Mouse (Mus musculus): Measurements from ENCODE around the gene Fam155a. TPM values are rescaled to one million over a fixed set of nuclear protein-coding genes. Genes with fewer than 3 reads are reported as not detected.

Fam155a gene
- polyA plus RNA-seq, 1 experiment, result not detected

- H3ac ChIP-seq (ENCODE audit: control insufficient read depth, insufficient read length), result no peak overlapping the region
- H3K4me3 ChIP-seq, result no peak overlapping the region
- TF ChIP-seq MYOG (IDR thresholded peaks at IDR 0.05; ENCODE audit: control insufficient read depth in 1 of 3, insufficient read depth in 1 of 3, insufficient read length in 2 of 3, low read depth in 2 of 3) (no peak), SRF (IDR thresholded peaks at IDR 0.05; ENCODE audit: control insufficient read depth, insufficient read length, low read depth) (no peak), MYOD1 (IDR thresholded peaks at IDR 0.05; ENCODE audit: control insufficient read depth in 1 of 3, insufficient read length in 2 of 3, low read depth in 2 of 3) (no peak), TCF12 (IDR thresholded peaks at IDR 0.05; ENCODE audit: insufficient read depth, poor library complexity, severe bottlenecking) (no peak), CEBPB (IDR thresholded peaks at IDR 0.05; ENCODE audit: insufficient read depth, poor library complexity, severe bottlenecking) (no peak), E2F4 (IDR thresholded peaks at IDR 0.05; ENCODE audit: insufficient read depth) (no peak), REST (IDR thresholded peaks at IDR 0.05; ENCODE audit: insufficient read depth, insufficient read length) (no peak), TCF3 (IDR thresholded peaks at IDR 0.05; ENCODE audit: insufficient read length, low read depth) (no peak)
- H3K27me3 ChIP-seq (ENCODE audit: control insufficient read depth, insufficient read depth, insufficient read length), result no peaks in the 10 kb centered on the region
- H3K4me2 ChIP-seq (ENCODE audit: low read depth), result no peak overlapping the region
- no peaks in the 10 kb centered on the region for H3K79me2 ChIP-seq (ENCODE audit: control insufficient read depth, insufficient read depth)
- H3K36me3 ChIP-seq (ENCODE audit: control insufficient read depth, insufficient read depth), result no peaks in the 10 kb centered on the region
Observed at GRCm38 (mm10) chr8:9546919-9547557, 223.9 kb downstream of the Fam155a start.

- no peaks in the 10 kb centered on the region for H3K27me3 ChIP-seq (ENCODE audit: control insufficient read depth, insufficient read depth, insufficient read length)
- no peak for TF ChIP-seq CEBPB (IDR thresholded peaks at IDR 0.05; ENCODE audit: insufficient read depth, poor library complexity, severe bottlenecking)
- TF ChIP-seq E2F4 (IDR thresholded peaks at IDR 0.05; ENCODE audit: insufficient read depth), result no peak
- TF ChIP-seq POLR2AphosphoS2 (IDR thresholded peaks at IDR 0.05; ENCODE audit: insufficient read length, low read depth), result no peak
- TF ChIP-seq SRF (IDR thresholded peaks at IDR 0.05; ENCODE audit: control insufficient read depth, insufficient read length, low read depth), result no peak
- TF ChIP-seq TCF12 (IDR thresholded peaks at IDR 0.05; ENCODE audit: insufficient read depth, poor library complexity, severe bottlenecking), result no peak
- TF ChIP-seq POLR2A (IDR thresholded peaks at IDR 0.05; ENCODE audit: insufficient read length, low read depth), result no peak
- TF ChIP-seq MYOG (IDR thresholded peaks at IDR 0.05; ENCODE audit: control insufficient read depth in 1 of 3, insufficient read depth in 1 of 3, insufficient read length in 2 of 3, low read depth in 2 of 3), result no peak
- TF ChIP-seq MAX (IDR thresholded peaks at IDR 0.05; ENCODE audit: low read depth), result no peak
- no peak for TF ChIP-seq MYOD1 (IDR thresholded peaks at IDR 0.05; ENCODE audit: control insufficient read depth in 1 of 3, insufficient read length in 2 of 3, low read depth in 2 of 3)
- TF ChIP-seq USF1 (IDR thresholded peaks at IDR 0.05; ENCODE audit: low read depth), result no peak
- H3K4me2 ChIP-seq (ENCODE audit: low read depth), result no peak overlapping the region
- H3K79me2 ChIP-seq (ENCODE audit: control insufficient read depth, insufficient read depth), result no peaks in the 10 kb centered on the region
- H3K36me3 ChIP-seq (ENCODE audit: control insufficient read depth, insufficient read depth), result no peaks in the 10 kb centered on the region
- H3K4me3 ChIP-seq, result no peak overlapping the region
- no peak overlapping the region for H3ac ChIP-seq (ENCODE audit: control insufficient read depth, insufficient read length)
Observed at GRCm38 (mm10) chr8:9546429-9546828, 224.5 kb downstream of the Fam155a start.

- Histone ChIP-seq H3K4me2 (ENCODE audit: low read depth) (no peak overlapping the region), H3K36me3 (ENCODE audit: control insufficient read depth, insufficient read depth) (no peaks in the 10 kb centered on the region), H3K27me3 (ENCODE audit: control insufficient read depth, insufficient read depth, insufficient read length) (no peaks in the 10 kb centered on the region), H3K79me2 (ENCODE audit: control insufficient read depth, insufficient read depth) (no peaks in the 10 kb centered on the region), H3ac (ENCODE audit: control insufficient read depth, insufficient read length) (no peak overlapping the region), H3K4me3 (no peak overlapping the region)
- TF ChIP-seq SRF (IDR thresholded peaks at IDR 0.05; ENCODE audit: control insufficient read depth, insufficient read length, low read depth) (no peak), POLR2A (IDR thresholded peaks at IDR 0.05; ENCODE audit: insufficient read length, low read depth) (no peak), POLR2AphosphoS2 (IDR thresholded peaks at IDR 0.05; ENCODE audit: insufficient read length, low read depth) (no peak), MAX (IDR thresholded peaks at IDR 0.05; ENCODE audit: low read depth) (no peak), MYOD1 (IDR thresholded peaks at IDR 0.05; ENCODE audit: control insufficient read depth in 1 of 3, insufficient read length in 2 of 3, low read depth in 2 of 3) (no peak), TCF12 (IDR thresholded peaks at IDR 0.05; ENCODE audit: insufficient read depth, poor library complexity, severe bottlenecking) (no peak), MYOG (IDR thresholded peaks at IDR 0.05; ENCODE audit: control insufficient read depth in 1 of 3, insufficient read depth in 1 of 3, insufficient read length in 2 of 3, low read depth in 2 of 3) (no peak), TCF3 (IDR thresholded peaks at IDR 0.05; ENCODE audit: insufficient read length, low read depth) (no peak), CEBPB (IDR thresholded peaks at IDR 0.05; ENCODE audit: insufficient read depth, poor library complexity, severe bottlenecking) (no peak), E2F4 (IDR thresholded peaks at IDR 0.05; ENCODE audit: insufficient read depth) (no peak), USF1 (IDR thresholded peaks at IDR 0.05; ENCODE audit: low read depth) (no peak), REST (IDR thresholded peaks at IDR 0.05; ENCODE audit: insufficient read depth, insufficient read length) (no peak)
Observed at GRCm38 (mm10) chr8:9545665-9546064, 225.3 kb downstream of the Fam155a start.

GRCm38 (mm10) chr8:9535730-9536372, 235.1 kb downstream of the Fam155a start:
- no peak overlapping the region for H3ac ChIP-seq (ENCODE audit: control insufficient read depth, insufficient read length)
- H3K4me3 ChIP-seq, result no peak overlapping the region
- H3K4me2 ChIP-seq (ENCODE audit: low read depth), result no peak overlapping the region
- TF ChIP-seq USF1 (IDR thresholded peaks at IDR 0.05; ENCODE audit: low read depth), result no peak
- no peak for TF ChIP-seq MAX (IDR thresholded peaks at IDR 0.05; ENCODE audit: low read depth)
- TF ChIP-seq POLR2AphosphoS2 (IDR thresholded peaks at IDR 0.05; ENCODE audit: insufficient read length, low read depth), result no peak
- no peak for TF ChIP-seq TCF3 (IDR thresholded peaks at IDR 0.05; ENCODE audit: insufficient read length, low read depth)
- no peak for TF ChIP-seq TCF12 (IDR thresholded peaks at IDR 0.05; ENCODE audit: insufficient read depth, poor library complexity, severe bottlenecking)
- no peak for TF ChIP-seq SRF (IDR thresholded peaks at IDR 0.05; ENCODE audit: control insufficient read depth, insufficient read length, low read depth)
- TF ChIP-seq MYOD1 (IDR thresholded peaks at IDR 0.05; ENCODE audit: control insufficient read depth in 1 of 3, insufficient read length in 2 of 3, low read depth in 2 of 3), result no peak
- no peaks in the 10 kb centered on the region for H3K36me3 ChIP-seq (ENCODE audit: control insufficient read depth, insufficient read depth)
- no peaks in the 10 kb centered on the region for H3K27me3 ChIP-seq (ENCODE audit: control insufficient read depth, insufficient read depth, insufficient read length)
- no peaks in the 10 kb centered on the region for H3K79me2 ChIP-seq (ENCODE audit: control insufficient read depth, insufficient read depth)

Data from myocyte (in vitro differentiated cells).